Mouse (Mus musculus): Measurements from ENCODE around the gene Pde1c. TPM values are rescaled to one million over a fixed set of nuclear protein-coding genes. Genes with fewer than 3 reads are reported as not detected.

The Pde1c gene
- total RNA-seq, 2 experiments from 2014 or later = 0.59 to 0.90 TPM

DNA sequence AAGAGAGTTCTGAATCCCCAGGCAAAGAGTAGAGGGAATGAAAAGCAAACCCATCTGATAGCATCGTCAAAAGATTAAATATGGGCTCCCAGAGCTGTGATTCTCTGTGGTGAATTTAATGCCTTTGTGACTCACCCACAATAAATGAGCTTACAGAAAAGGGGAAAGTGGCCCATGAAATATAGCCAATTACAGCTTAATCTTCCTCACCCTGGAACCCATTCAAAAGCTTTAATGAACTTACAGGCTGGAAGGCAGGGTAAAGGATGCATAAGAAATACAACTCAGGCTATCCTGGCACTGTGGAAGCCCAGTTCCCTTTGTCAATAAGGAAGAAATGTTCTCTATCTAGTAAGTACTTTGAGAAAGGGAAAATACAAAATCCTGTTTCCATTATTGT lies 240.8 kb downstream of the Pde1c start:
- no peak for DNase-seq

DNA sequence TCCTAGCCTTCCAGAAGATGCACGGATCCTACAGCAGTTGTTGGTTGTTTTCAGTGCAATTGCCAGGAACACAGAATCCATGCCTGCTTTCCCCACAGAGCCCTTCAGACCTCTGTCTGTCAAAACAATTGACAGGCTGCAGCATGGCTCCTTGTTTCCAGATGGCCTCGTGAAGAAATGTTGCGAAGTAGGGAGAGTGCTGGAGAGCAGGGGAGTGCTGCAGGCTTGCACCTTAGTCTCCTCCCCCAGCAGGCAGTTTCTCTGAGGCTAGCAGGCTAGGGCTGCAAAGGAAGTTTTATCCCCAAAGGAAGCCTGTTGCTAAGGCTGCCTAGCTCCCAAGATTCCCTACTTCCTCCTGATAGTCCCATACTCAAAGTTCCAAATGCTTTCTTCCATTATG lies 246.1 kb downstream of the Pde1c start:
- DNase-seq = no peak

DNA sequence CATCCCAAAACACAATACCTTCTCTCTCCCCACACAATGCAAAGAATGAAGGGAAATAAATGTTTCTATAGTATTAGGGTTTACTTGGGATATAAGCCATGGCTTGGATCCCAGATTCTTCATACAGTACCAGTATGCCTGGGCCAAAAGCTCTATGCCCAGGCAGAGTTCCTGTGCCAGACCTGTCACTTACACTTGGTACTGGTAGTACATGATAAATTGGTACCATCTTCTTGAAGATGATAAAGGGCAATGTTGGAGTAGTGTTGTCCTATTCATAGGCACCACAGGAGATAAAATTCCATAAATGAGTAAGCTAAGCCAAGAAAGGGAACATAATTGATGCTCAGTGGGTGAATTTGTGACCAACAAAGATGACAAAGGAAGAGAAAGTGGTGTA lies 258.6 kb downstream of the Pde1c start:
- DNase-seq = no peak

DNA sequence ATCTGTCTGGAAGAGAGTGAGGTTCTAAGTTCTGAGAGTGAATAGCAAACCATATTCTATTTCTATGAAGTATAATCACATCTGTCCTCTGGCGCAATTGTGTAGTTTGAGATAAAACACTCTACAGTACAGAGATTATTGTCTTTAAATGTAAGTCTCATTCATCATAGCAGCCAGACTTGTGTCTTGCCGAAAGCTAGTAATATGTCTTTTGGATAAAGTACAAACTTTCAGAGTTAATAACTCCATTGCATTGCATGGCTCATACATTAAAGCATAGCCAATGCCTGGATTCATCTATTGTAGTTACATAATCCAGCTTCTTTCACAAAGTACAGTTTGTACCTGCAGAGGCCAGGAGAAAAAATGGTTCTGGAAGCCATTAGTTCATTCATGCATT lies 262.8 kb downstream of the Pde1c start:
- DNase-seq = no peak

DNA sequence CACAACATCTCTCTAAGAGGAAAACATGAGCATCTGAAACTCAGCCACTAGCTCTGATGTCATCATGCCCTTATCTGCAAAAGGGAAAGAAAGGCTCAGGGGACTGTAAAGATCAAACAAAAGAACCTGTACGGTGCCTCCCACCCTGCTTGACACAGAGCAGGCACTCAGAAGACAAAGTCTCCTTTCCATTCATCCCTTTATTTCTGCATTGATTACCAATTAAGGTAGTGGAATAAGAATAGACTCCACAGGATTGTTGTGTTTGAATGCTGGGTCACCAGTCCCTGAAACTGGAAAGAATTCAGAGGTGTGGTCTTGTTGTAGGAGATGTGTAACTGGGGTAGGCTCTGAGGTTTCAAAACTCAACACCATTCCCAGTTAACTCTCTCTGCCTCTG lies 276.7 kb downstream of the Pde1c start:
- DNase-seq = no peak

DNA sequence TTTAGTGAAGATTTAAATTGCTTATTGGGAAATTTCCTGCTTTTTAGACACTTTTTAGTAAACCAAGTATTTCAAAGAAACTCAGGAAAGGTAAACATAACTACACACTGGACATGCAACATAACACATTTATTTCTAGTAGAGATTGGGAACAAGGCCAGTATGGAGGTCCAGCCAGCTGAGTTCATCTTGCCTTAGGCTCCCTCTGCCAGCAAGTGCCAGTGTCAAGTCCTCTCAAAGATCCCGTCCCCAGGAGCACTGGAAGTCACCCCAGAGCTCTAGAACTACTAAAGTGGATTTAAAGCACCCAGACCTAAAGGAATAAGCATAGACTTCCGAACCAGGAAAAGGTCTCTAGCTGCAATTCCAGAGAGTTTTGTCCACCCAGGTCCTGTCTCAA lies 279.6 kb downstream of the Pde1c start:
- no peak for DNase-seq

DNA sequence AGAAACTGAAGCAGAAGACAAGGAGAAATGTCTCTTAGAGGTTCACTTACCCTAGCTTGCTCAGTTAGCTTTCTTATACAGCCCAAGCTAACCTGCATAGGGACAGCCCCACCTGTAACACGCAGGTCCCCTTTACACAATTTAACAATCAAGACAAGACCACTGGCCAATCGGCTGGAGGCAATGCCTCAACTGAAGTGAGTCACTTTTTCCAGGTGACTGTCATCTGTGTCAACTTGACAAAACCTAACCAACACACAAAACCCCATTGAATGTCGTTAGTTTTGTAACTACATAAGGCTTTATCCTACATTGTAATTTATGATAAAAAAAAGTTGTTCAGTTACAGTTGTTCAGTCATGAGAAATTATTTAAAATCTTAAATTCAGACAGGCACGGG lies 284.1 kb downstream of the Pde1c start:
- DNase-seq = no peak

DNA sequence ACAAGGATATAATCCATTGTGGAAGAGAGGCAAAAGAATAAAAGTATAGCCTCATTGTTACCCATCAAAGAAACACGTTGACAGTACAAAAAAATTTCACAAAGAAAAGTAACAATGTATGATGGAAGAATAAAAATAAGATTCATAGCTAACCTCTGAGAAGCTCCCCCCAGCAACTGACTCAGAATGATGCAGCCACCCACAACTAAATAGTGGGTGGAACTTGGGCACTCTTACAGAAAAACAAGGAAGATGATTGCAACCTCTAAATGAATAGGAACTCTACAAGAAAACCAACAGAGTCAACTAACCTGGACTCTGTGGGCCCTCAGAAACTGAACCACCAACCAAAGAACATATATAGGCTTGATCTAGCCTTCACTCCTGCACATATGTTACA lies 293.4 kb downstream of the Pde1c start:
- no peak for DNase-seq

DNA sequence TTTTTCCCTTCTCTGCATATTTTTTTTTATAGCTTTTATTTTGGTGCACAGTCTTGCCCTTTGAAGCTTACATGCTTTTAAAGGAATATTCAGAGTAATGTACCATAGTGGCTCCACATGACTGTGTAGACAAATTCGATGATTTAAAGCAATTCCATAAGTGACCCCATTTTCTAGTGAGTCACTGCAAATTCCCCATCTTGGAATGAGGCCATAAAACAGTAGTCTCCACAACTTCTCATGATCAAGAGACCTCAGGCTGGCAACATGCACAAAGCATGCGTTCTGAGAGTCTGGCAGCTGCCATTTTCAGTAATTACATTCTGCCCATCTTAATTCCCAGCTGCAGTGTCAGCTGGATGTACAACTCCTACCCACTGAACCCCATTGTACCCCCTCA lies 297.2 kb downstream of the Pde1c start:
- DNase-seq = no peak

DNA sequence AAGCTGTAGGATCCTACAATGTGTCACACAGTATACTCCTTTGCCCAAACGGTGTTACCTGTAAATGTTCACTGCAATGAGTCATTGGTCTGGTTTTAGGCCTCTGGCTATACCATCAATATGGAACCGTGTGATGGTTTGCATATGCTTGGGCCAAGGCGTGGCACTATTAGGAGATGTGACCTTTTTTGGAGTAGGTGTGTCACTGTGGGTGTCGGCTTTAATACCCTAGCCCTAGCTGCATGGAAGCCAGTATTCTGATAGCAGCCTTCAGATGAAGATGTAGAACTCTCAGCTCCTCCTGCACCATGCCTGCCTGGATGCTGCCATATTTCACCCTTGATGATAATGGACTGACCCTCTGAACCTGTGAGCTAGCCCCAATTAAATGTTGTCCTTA lies 304.4 kb downstream of the Pde1c start:
- DNase-seq = no peak

DNA sequence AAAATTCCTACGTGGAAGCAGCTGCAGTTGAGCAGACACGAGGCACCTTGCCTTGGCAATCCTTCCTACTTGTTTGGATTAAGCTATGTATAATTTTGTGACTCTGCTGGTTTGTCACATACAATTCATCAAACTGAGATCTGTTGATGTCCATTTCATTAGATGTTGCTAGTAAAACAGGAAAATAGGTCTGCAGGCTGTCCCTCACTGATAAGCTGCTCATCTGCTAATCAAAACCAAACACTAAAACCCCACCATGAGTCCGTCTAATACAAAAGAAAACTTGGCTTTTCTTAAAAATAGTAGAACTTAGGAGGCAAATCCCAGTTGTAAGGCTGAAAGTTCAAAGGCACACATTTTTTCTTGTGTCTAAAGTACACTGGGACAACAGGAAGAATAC lies 308.8 kb downstream of the Pde1c start:
- no peak for DNase-seq

DNA sequence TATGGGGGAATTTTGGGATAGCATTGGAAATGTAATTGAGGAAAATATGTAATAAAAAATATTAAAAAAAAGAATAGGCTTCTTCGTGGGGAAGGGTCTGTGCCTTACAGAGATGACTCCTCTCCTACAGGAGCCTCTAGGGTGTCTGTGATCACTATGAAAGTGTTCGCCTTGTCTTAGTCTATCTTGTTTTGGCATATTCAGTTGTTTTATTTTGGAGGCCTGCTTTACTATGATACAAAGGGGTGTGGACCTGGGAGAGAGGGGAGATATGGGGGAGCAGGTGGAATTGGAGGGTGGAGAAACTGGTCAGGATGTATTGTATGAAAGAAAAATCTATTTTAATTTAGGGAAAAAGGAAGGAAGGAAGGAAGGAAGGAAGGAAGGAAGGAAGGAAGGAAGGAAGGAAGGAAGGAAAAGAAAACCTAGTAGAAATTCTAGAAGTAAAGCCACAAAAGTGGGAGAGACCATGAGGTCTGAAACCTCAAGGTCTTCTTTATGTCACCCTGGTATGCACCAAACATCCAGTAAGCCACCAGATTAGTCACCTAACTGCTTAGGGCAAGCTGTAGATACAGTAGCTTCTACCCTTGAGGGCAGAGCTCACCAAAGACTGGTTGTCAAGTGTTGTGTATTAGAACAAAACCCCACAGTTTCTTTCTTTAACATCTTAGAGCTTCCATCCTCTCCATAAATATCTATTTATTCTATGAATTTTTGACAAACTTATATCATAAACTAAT lies 311.2 kb downstream of the Pde1c start:
- no peak for DNase-seq

DNA sequence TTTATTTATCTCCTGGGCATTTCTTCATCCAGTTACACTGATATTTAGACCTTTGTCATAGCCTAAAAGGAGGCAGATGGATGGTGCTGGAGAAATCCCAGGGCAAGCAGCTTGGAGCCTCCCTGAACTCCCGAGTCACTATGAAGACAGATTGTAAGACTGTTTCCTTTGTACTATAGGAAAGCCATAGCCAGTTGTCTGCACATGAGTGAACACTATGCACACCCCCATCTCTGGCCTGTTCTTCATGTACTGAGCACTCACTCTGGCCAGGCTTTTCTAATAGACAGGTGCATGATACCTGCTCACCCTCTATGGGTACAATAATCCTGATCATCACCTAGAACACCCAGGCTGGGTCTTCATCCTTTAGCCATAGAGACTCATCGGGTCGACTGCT lies 318.8 kb downstream of the Pde1c start:
- no peak for DNase-seq

DNA sequence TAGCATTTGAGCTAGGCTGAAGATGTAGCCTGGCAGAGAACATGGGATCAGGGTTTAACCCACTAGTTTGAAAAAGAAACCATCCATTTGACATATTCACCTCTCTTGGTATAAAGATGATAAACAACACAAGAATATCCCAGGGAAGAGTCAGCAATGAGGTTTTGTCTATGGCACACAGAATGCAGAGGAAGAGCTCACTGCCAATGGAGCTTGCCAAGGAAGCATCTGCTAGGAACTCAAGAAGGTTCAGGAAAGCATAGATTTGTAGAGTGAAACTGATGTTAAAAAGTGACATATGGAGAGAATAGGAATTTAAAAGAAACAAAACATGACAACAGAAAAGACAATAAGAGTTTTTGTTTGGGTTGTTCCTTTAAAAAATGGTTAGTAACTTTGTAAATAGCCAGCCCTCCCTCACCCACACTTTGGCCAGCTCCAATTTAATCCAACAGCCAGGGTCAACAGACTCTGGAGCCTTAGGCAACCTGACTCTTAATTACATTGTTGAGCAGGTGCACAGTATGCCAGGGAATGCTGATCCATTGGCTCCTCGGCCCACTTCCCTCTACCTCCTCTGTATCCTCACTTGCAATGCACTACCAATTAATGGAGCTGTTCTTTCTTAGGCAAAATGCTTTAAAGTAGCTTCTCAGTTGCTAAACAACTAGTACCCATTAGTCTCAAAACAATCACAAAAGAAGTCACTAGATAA lies 377.3 kb downstream of the Pde1c start:
- DNase-seq = no peak

DNA sequence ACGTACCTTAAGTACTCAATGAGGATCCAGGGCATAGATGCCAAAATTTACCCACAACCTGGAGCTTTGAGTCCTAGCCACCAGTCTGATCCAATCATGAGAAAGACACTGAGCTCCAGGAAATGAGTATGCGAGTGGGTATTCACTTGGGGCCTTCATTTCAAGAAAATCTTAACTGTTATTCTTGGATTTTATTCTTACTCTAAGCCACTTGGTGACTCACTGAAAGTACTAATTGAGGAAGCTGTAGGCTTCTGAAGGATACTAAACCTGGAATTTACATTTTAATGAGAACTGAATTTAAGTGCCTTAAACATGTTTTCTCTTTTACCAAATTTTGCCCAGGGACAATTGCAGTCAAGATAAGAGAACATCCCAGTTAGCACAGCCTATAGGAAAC lies 392.4 kb downstream of the Pde1c start:
- no peak for DNase-seq

DNA sequence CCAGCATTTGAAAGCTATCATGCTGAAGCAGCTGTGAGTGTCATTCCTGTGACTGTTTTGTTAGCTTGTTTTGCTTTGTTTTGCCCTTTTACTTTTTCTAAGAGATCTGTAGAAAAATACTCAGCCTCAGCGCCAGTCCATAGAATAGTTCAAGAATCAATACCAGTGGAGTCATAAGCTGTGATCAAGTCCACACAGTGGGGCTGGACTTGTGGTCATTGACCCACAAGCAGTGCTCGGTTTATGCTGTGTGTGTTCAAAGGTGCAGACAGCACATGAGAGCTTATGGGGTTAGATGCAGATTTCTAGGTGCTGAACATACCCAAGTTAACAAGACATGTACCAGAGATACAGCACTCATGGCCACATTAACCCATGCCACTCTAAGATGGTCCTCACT lies 396.7 kb downstream of the Pde1c start:
- DNase-seq = no peak

DNA sequence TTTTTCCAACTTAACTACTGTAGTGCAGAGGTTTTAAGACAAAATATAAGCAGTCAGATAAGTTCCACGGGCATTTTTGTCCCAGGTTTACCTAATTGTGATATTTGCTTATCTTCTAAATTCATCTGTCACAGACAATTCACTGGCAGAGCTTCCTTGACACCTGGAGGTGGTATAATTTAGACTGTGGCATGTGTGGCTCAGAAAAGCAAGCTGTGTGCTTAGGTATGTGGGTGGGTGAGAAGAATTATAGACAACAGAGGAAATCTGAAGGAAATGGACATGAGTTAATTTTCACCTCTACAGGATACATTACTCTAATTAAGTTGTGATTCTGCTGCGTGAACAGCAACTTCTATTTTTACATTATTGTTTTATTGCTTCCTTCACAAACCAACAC lies 400.2 kb downstream of the Pde1c start:
- no peak for DNase-seq

DNA sequence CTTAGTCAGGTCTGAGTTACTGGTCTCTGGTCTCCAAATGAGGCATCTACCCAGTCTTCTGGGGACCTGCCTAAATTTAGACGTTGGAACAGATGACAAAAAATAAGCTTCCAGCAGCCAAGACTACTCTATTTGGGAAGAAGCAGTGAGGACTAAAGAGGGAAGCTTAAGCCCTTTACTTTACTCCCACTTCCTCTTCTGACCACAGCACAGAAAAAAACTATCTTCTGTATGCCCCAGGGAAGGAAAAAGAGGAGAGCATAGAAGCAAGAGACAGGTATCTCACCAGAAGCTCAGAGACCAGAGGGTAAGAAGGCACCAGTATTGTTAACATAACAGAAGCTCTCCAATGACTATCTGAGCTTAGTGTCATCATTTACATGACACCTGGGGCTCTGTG lies 410.7 kb downstream of the Pde1c start:
- DNase-seq = no peak

DNA sequence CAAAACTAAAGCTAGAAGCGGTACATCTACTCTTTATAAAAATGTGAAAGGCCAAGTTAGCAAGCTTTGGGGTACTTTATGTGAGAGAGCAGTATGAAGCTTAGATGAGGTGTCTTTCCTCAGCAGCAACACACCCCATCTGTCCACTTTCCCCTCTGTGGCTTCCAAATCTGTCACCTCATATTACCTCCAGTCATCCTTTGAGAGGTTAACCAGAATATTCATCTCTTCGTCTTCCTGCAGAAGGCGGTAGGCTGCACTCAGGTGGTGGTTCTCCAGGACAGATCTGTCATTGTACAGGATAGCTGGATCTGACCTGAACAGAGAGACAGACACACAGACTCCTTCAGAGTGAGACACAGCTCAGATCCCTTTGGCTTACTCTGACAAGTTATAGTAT lies 412.1 kb downstream of the Pde1c start:
- no peak for DNase-seq

DNA sequence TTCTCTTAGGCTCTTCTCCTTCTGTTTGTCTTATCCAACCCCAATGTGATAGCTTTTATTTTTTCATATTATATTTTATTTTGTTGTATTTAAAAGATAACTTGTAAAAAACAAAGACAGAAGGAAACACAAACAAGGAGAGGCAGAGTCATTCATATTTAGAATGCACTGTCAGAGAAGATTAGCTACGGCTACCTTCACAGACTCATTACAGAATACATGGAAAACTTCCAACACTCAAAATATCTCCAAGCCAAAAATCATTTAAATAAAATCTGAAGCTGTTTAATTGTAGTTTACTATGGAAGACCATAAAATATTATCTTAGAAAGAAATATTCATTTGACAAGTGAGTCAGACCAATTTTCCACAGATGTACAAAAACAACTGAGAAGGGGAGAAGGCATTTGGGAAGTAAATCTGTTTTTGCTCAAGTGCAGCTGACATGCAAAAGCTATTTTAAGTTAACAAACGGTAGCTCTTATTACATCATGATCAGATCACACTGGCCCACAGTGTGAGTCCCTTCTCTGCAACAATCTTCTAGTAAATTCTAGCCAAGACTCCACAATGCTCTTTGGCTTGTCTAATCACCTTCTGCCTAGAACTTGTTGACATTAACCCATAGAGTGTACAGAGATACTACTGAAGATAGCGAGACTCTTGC lies 438.3 kb downstream of the Pde1c start:
- no peak for DNase-seq

DNA sequence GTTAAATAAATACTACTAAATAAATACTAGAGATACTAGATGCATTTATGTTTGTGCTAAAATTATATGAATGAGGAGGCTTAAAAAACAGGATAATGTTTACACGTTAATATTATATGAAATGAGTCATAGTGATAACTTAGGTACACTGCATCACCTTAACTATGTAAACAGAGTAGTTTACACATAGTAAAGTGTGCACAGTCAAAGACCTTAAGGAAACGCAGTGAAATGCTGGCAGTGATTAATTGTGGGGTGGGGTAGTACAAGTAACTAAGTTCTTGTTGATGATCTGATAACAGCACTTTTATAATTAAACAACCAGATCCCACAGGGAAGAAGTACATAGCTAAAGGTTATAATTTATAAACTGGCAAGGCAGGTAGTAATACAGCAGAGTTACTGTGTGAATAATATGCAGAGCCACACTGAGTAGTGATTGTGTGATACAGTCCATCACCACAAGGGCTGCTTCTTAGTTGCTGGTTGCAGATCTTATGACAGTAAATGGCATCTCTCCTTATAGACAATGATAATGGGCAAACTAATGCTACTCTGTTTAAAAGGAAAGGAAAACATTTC lies 469.3 kb downstream of the Pde1c start:
- DNase-seq = no peak

DNA sequence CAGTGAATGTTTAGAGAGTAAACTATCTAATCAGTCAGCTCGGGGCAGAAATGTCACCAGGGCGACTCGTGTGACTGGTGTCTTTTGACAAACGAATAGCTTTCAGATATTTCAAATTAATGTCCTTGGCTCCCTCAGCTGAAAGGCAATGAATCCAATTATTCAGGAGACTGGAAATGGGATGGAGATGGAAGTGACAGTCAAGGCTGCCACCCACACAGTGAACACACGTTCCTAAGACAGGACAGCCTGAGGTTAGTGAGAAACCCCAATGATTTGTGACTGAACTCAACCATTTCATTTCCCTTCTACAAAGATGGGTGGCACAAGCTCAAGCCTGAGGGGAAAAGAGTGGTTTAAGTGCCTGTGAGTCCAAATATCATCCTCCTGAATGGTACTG lies 470.5 kb downstream of the Pde1c start:
- no peak for DNase-seq

DNA sequence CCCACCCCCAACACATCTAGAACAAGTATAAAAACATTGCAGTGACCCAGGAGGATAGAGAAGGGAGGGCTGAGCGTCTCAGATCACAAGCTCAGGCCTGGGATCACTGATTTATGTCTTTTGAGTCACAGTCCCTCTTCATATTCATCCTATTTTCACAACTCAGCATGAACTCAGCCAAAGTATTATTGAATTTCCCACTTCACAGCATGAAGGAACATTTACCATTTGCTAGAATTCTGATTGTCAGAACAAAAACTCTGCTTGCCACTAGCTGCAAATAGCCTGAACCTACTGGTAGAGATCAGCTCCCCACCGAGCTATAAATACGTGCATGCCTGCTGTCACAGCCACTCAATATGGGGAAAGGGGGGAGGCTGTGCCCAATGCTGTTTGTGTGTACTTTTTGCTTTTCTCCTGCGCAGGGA lies 492.5 kb downstream of the Pde1c start:
- peak; percentile 6 for DNase-seq
